Mouse (Mus musculus): ENCODE measurements around the gene Lrba.

- TF ChIP-seq POLR2A (IDR thresholded peaks at IDR 0.05; ENCODE audit: control insufficient read depth, low read depth, low read length) (no peak), CTCF (IDR thresholded peaks at IDR 0.05; ENCODE audit: control insufficient read depth, insufficient read depth, insufficient replicate concordance, low read depth, low read length) (no peak)
These were observed 411.5 kb downstream of the Lrba start for GRCm38 (mm10) chr3:86635940-86636339.

Measured in testis, adult 2 months (tissue).